Mouse (Mus musculus) neural tube, embryonic 14.5 days (tissue): ENCODE measurements around the gene Gm4303. TPM values are rescaled to one million over a fixed set of nuclear protein-coding genes. Genes with fewer than 3 reads are reported as not detected.

Experiments
- polyA plus RNA-seq: library from polyadenylated mRNA; unstranded; fragments of >200 nt; fragmentation: Nextera tagmentation; extraction: Ambion mirVana; gene quantifications from 2 replicates; pipeline ENCODE4 v1.2.1, GENCODE M21; 2014

Gm4303 gene
- polyA plus RNA-seq, 1 experiment from 2014 or later = not detected

Other genes with a start within 250 kb of the Gm4303 start
- not detected in 2 replicates for gene Gm4301, start 10.3 kb upstream of the Gm4303 start, polyA plus RNA-seq
- not detected in 2 replicates for gene Gm4302, start 5.1 kb upstream of the Gm4303 start, polyA plus RNA-seq
- not detected in 2 replicates for gene Gm4305, start 5.1 kb downstream of the Gm4303 start, polyA plus RNA-seq
- not detected in 2 replicates for gene Gm4307, start 15.4 kb downstream of the Gm4303 start, polyA plus RNA-seq
- not detected in 2 replicates for gene Gm4312, start 36.6 kb downstream of the Gm4303 start, polyA plus RNA-seq
- gene Tmtc3, start 141.4 kb downstream of the Gm4303 start, polyA plus RNA-seq = 11.6 and 11.8 TPM in 2 replicates
- 7.6 and 9.1 TPM in 2 replicates for gene Cep290, start 141.6 kb downstream of the Gm4303 start, polyA plus RNA-seq
- 16.1 and 19.3 TPM in 2 replicates for gene 4930430F08Rik, start 244.5 kb downstream of the Gm4303 start, polyA plus RNA-seq
- gene 1700017N19Rik, start 244.5 kb downstream of the Gm4303 start, polyA plus RNA-seq = 0.25 TPM in 1 of 2 replicates, not detected in the other